Mouse (Mus musculus) 416B (cell line): ENCODE results near the gene Vars2.

Experiments
- DNase-seq: peaks from one replicate; pipeline ENCODE4 v3.0.0; 2011; ENCODE audit warnings: low read depth

Vars2 gene

DNA sequence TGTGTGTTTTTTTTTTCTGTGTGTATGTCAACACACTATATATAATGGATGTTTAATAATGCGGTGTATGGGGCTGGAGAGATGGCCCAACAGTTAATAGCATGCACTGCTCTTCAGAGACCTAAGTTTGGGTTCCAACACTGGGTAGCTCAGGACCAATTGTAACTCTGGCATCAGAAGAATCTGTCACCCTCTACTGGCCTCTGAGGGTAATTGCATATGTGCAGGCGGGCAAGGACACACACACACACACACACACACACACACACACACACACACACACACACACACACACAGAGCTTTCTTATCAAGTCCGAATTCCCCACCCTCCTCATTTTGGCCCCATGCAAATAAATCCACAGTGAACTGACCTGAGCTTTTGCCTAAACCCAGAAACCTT lies 32.2 kb downstream of the Vars2 start:
- DNase-seq, result peak; percentile 46

- DNase-seq, result peak; percentile 24
Observed at GRCm38 (mm10) chr17:35633992-35634391, 33.4 kb downstream of the Vars2 start.

- DNase-seq, result no peak
Observed at GRCm38 (mm10) chr17:35626537-35626936, 40.9 kb downstream of the Vars2 start, which contains the start of gene Gm9573. Gene Gm9573, minus strand, starts transcription at chr17:35626637.

DNA sequence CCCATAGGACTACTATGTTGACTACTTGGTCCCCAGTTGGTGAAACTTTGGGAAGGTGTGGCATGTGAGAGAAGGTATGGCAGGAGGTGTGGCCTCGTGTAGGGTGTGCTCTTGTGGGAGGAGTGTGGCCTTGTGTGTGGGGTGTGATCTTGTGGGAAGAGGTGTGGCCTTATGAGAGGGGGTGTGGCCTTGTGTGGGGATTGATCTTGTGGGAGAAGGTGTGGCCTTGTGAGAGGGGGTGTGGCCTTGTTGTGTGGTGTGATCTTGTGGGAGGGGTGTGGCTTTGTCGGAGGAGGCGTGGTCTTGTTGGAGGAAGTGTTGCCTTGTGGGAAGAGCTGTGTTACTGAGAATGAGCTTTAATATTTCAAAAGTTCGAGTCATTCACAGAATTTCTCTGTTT lies 50.3 kb downstream of the Vars2 start:
- DNase-seq, result peak; percentile 58
